Mouse (Mus musculus): Measurements from ENCODE around the gene Rgs6. TPM values are rescaled to one million over a fixed set of nuclear protein-coding genes. Genes with fewer than 3 reads are reported as not detected.

The Rgs6 gene
- total and polyA plus RNA-seq, 3 experiments = not detected

GRCm38 (mm10) chr12:82987661-82988060, 399.6 kb downstream of the Rgs6 start:
- no peak overlapping the region for H3K4me3 ChIP-seq (replicated peaks in 1 of 3; ENCODE audit: low read depth in 2 of 3, low read length in 2 of 3, poor library complexity in 1 of 3)
- dilution Hi-C loops (cut with MboI; ENCODE audit: extremely low pct_ligation_motif_present, extremely low pct_unique_long_range_greater_than_20kb, low sequenced_read_pairs) = no loop called here

GRCm38 (mm10) chr12:82993905-82994304, 405.8 kb downstream of the Rgs6 start:
- dilution Hi-C loops (cut with MboI; ENCODE audit: extremely low pct_ligation_motif_present, extremely low pct_unique_long_range_greater_than_20kb, low sequenced_read_pairs) (no loop called here), in situ Hi-C loops (cut with MboI; ENCODE audit: low pct_ligation_motif_present, low pct_unique_long_range_greater_than_20kb, low sequenced_read_pairs) (no loop called here)
- no peak overlapping the region for H3K4me3 ChIP-seq (replicated peaks in 1 of 3; ENCODE audit: low read depth in 2 of 3, low read length in 2 of 3, poor library complexity in 1 of 3)
- no peak for DNase-seq (ENCODE audit: extremely low read depth)
- no peaks in the 10 kb centered on the region for H3K27me3 ChIP-seq (replicated peaks)
- no peaks in the 10 kb centered on the region for H3K9me3 ChIP-seq (replicated peaks; ENCODE audit: low read length)
- no peak overlapping the region for H3K9ac ChIP-seq (ENCODE audit: insufficient read depth, low read depth)
- no peak overlapping the region for H3K27ac ChIP-seq (ENCODE audit: insufficient read depth, low read depth)
- H3K4me2 ChIP-seq (ENCODE audit: insufficient read depth, low read depth, poor library complexity, severe bottlenecking) = no peak overlapping the region
- no peaks in the 10 kb centered on the region for H3K4me1 ChIP-seq (ENCODE audit: control insufficient read depth in 1 of 2, insufficient read depth in 2 of 2)
- no peaks in the 10 kb centered on the region for H3K36me3 ChIP-seq (replicated peaks in 1 of 2; ENCODE audit: control insufficient read depth in 1 of 2, insufficient read depth in 1 of 2, low read length in 1 of 2)
- no peaks in the 10 kb centered on the region for H3K79me2 ChIP-seq (replicated peaks; ENCODE audit: control insufficient read depth, extremely low read depth, insufficient read depth, poor library complexity, severe bottlenecking)
- TF ChIP-seq RAD21 (IDR thresholded peaks at IDR 0.05; ENCODE audit: low read depth, low read length) (no peak), EP300 (IDR thresholded peaks at IDR 0.05; ENCODE audit: low read length) (no peak), ZC3H11A (IDR thresholded peaks at IDR 0.05; ENCODE audit: low read depth, low read length) (no peak)

More at GRCm38 (mm10) chr12:82987661-82988060, 399.6 kb downstream of the Rgs6 start:
- in situ Hi-C loops (cut with MboI; ENCODE audit: low pct_ligation_motif_present, low pct_unique_long_range_greater_than_20kb, low sequenced_read_pairs) = no loop called here
- Histone ChIP-seq H3K4me1 (ENCODE audit: control insufficient read depth in 1 of 2, insufficient read depth in 2 of 2) (no peaks in the 10 kb centered on the region), H3K27ac (ENCODE audit: insufficient read depth, low read depth) (no peak overlapping the region), H3K27me3 (replicated peaks) (no peaks in the 10 kb centered on the region), H3K9ac (ENCODE audit: insufficient read depth, low read depth) (no peak overlapping the region), H3K36me3 (replicated peaks in 1 of 2; ENCODE audit: control insufficient read depth in 1 of 2, insufficient read depth in 1 of 2, low read length in 1 of 2) (no peaks in the 10 kb centered on the region), H3K9me3 (replicated peaks; ENCODE audit: low read length) (no peaks in the 10 kb centered on the region), H3K79me2 (replicated peaks; ENCODE audit: control insufficient read depth, extremely low read depth, insufficient read depth, poor library complexity, severe bottlenecking) (no peaks in the 10 kb centered on the region), H3K4me2 (ENCODE audit: insufficient read depth, low read depth, poor library complexity, severe bottlenecking) (no peak overlapping the region)
- no peak for DNase-seq (ENCODE audit: extremely low read depth)
- TF ChIP-seq MXI1 (IDR thresholded peaks at IDR 0.05; ENCODE audit: low read depth, low read length) = no peak
- TF ChIP-seq JUN (IDR thresholded peaks at IDR 0.05; ENCODE audit: insufficient read depth, low read depth, low read length) = no peak
- TF ChIP-seq KAT2A (IDR thresholded peaks at IDR 0.05; ENCODE audit: insufficient replicate concordance, low read length) = no peak
- TF ChIP-seq CTCF (conservative IDR thresholded peaks at IDR 0.05 in 1 of 2, IDR thresholded peaks at IDR 0.05 in 1 of 2; ENCODE audit: low read depth in 2 of 2, low read length in 2 of 2) = no peak
- no peak for TF ChIP-seq ZKSCAN1 (IDR thresholded peaks at IDR 0.05; ENCODE audit: borderline replicate concordance, low read depth, low read length)
- no peak for TF ChIP-seq SMC3 (IDR thresholded peaks at IDR 0.05; ENCODE audit: low read depth, low read length)
- no peak for TF ChIP-seq TCF12 (IDR thresholded peaks at IDR 0.05; ENCODE audit: low read depth, low read length)
- TF ChIP-seq POLR2AphosphoS2 (IDR thresholded peaks at IDR 0.05; ENCODE audit: low read depth, low read length) = no peak
- TF ChIP-seq UBTF (IDR thresholded peaks at IDR 0.05; ENCODE audit: low read depth, low read length) = no peak
- no peak for TF ChIP-seq CHD1 (IDR thresholded peaks at IDR 0.05; ENCODE audit: low read depth, low read length)
- TF ChIP-seq ELF1 (IDR thresholded peaks at IDR 0.05; ENCODE audit: low read depth, low read length) = no peak

GRCm38 (mm10) chr12:82996775-82997174, 408.7 kb downstream of the Rgs6 start:
- Histone ChIP-seq H3K27me3 (replicated peaks) (no peaks in the 10 kb centered on the region), H3K27ac (ENCODE audit: insufficient read depth, low read depth) (no peak overlapping the region), H3K9ac (ENCODE audit: insufficient read depth, low read depth) (no peak overlapping the region), H3K9me3 (replicated peaks; ENCODE audit: low read length) (no peaks in the 10 kb centered on the region), H3K4me2 (ENCODE audit: insufficient read depth, low read depth, poor library complexity, severe bottlenecking) (no peak overlapping the region), H3K36me3 (replicated peaks in 1 of 2; ENCODE audit: control insufficient read depth in 1 of 2, insufficient read depth in 1 of 2, low read length in 1 of 2) (no peaks in the 10 kb centered on the region), H3K4me1 (ENCODE audit: control insufficient read depth in 1 of 2, insufficient read depth in 2 of 2) (no peaks in the 10 kb centered on the region), H3K79me2 (replicated peaks; ENCODE audit: control insufficient read depth, extremely low read depth, insufficient read depth, poor library complexity, severe bottlenecking) (no peaks in the 10 kb centered on the region), H3K4me3 (replicated peaks in 1 of 3; ENCODE audit: low read depth in 2 of 3, low read length in 2 of 3, poor library complexity in 1 of 3) (no peak overlapping the region)
- dilution Hi-C loops (cut with MboI; ENCODE audit: extremely low pct_ligation_motif_present, extremely low pct_unique_long_range_greater_than_20kb, low sequenced_read_pairs) = no loop called here
- no peak for DNase-seq (ENCODE audit: extremely low read depth)
- in situ Hi-C loops (cut with MboI; ENCODE audit: low pct_ligation_motif_present, low pct_unique_long_range_greater_than_20kb, low sequenced_read_pairs) = no loop called here
- TF ChIP-seq MXI1 (IDR thresholded peaks at IDR 0.05; ENCODE audit: low read depth, low read length) (no peak), HCFC1 (IDR thresholded peaks at IDR 0.05; ENCODE audit: low read depth, low read length) (no peak), POLR2AphosphoS2 (IDR thresholded peaks at IDR 0.05; ENCODE audit: low read depth, low read length) (no peak), SMC3 (IDR thresholded peaks at IDR 0.05; ENCODE audit: low read depth, low read length) (no peak), MYC (IDR thresholded peaks at IDR 0.05; ENCODE audit: low read depth, low read length) (no peak), MAFK (IDR thresholded peaks at IDR 0.05; ENCODE audit: insufficient replicate concordance, low read length) (no peak), CTCF (conservative IDR thresholded peaks at IDR 0.05 in 1 of 2, IDR thresholded peaks at IDR 0.05 in 1 of 2; ENCODE audit: low read depth in 2 of 2, low read length in 2 of 2) (no peak), UBTF (IDR thresholded peaks at IDR 0.05; ENCODE audit: low read depth, low read length) (no peak), CHD2 (IDR thresholded peaks at IDR 0.05; ENCODE audit: low read length) (no peak), ELF1 (IDR thresholded peaks at IDR 0.05; ENCODE audit: low read depth, low read length) (no peak), MEF2A (IDR thresholded peaks at IDR 0.05; ENCODE audit: borderline replicate concordance, low read depth, low read length) (no peak), SIN3A (IDR thresholded peaks at IDR 0.05; ENCODE audit: low read length) (no peak), ZKSCAN1 (IDR thresholded peaks at IDR 0.05; ENCODE audit: borderline replicate concordance, low read depth, low read length) (no peak)
